Mouse (Mus musculus) frontal cortex, adult 2 months (tissue): Measurements from ENCODE around the gene Ptpre. TPM values are rescaled to one million over a fixed set of nuclear protein-coding genes. Genes with fewer than 3 reads are reported as not detected.

Experiments used
- DNase-seq, 2 experiments: peaks; one replicate each; pipeline ENCODE4 v3.0.0; 2022; ENCODE audit warnings: low spot score in 1 of 2; ENCODE audit errors: extremely low spot score in 1 of 2
- polyA plus RNA-seq: library from polyadenylated mRNA; depleted of rRNA; stranded (reverse); fragments of >200 nt; gene quantifications from 2 replicates; pipeline ENCODE4 v1.2.3, GENCODE M21; 2012

Ptpre gene
- polyA plus RNA-seq, 1 experiment: 12.6 TPM

DNA sequence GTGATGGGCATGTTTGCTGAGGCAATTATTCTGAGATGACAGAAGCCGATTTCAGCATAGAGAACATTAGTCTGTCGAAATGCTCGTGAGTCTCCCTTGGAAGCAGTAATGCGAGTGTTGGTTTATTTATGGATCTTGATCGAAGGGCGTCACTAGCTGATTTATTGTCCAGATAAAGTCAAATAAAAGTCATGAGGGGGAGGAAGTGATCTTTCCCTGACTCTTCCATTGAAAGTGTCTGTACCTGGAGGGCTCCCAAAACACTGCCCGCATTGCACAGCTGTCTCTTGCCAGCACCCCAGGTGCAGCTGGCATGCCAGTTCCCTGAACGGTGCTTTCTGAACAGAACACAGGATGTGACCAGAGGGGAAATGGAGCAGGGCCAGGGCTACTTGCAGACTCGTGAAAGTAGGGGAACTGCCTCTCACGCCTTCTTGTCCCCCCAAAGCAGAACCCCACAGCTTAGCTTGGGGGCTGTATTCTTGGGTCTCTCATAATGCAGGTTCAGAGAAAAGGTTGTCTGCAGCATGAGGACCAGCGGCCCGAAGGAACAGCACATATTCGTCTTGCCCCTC, 100.2 kb downstream of the Ptpre start:
- DNase-seq: no peak

DNA sequence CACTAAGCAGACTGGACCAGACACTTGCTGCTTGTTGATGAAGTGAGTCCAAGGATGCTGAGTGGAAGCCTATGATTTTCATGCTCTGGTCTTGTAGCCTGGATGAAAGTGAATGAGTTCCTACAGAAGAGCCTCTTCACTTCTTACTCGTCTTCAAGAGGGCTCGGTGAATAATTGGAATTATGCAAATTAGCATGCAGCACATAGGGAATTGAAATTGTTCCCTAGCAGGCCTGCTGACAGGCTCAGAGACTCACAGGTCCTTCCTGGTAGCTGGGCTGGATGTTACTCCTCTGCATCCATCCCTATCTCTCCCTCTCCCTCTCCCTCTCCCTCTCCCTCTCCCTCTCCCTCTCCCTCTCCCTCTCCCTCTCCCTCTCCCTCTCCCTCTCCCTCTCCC, 102.1 kb downstream of the Ptpre start:
- DNase-seq: no peak

DNA sequence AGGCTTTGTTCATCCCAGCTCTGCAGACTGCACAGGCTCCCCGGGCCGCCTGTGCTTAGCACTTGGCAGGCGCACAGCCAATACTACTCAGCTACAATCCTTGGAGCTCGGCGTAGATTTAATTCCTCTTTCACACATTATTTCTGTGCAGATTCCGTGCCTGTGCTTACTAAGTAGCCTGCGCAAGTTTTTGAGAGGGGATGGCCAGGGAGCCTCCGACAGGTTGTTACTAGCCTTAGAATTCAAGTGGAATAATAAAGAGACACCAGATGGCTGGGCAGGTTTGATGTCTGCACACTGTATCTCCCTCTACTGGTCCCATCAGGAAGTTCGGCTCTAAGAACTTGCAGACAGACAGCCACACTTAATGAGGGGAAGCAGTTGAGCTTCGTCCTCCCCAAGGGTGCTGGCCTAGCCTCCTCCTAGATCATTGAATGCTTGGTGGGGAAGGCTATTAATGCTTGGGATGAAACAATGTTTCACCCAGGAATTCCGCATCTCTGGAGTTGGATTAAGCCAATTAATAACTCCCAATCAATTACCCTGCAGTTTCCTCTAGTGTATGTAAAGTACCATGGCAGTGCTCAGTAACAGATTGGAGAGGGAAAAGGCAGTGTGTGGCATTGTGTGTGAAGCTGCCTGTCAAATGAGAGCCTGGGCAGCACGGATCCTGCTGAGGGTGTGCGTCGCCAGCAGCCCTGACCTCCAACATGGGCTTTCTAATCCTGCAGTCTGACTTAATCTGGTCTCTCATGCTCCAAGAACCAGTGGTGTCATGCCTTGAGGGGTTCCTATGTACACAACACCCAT, 104.6 kb downstream of the Ptpre start:
- peak; percentile 61 to 82 for DNase-seq

DNA sequence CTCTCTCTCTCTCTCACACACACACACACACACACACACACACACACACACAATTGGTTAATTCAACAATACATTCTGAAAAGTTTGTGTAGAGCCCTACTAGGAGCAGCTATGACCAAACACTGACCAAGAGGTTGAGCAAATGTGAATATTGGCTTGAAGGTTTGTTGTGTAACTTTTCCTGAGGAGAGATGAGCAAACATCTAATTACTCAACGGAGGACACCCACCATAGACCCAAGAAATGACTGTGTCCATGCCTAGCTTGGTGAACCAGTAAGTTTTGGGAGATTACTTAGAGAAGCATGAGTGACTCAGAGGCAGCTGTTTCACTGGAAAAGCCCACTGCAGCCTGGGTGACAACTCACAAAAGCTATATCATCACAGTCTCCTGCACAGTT, 107.2 kb downstream of the Ptpre start:
- DNase-seq: no peak

DNA sequence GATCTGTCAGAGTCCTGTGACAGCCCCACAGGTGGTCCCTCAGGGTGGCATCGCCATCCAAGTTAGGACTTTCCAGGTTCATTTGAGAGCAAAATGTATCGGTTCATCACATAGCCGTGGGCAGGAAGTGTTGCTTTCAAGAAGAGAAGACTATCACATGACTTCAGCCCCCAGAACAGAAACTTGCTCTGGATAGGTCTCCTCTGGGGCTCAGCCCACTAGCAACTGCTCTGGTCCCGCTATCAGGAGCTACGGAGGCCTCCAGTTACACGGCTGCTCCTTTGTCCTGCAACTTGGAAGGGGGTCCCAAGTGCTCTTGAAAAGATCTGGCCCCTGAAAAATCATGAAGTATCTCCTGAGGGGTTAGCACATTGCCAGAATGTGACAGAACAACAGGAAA, 109.7 kb downstream of the Ptpre start:
- DNase-seq: no peak

DNA sequence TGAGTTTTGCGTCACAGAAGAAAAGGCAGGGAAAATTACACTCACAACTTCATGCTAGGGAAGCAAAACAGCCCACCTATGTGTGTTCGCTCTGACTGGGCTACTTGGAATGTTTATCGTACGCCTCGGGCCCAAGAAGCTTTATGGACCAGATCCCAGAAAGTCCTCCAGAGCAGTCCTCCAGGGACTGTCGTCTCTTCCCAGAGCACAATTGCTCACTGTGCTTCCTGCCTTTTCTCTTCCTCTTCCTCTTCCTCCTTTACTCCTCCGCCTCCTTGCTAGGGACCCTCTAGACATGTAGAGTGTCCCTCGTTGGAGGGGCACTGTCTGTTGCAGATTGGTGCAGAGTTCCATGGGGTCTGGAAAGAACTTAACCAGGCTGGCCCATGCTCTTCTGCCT, 111.5 kb downstream of the Ptpre start:
- no peak for DNase-seq

DNA sequence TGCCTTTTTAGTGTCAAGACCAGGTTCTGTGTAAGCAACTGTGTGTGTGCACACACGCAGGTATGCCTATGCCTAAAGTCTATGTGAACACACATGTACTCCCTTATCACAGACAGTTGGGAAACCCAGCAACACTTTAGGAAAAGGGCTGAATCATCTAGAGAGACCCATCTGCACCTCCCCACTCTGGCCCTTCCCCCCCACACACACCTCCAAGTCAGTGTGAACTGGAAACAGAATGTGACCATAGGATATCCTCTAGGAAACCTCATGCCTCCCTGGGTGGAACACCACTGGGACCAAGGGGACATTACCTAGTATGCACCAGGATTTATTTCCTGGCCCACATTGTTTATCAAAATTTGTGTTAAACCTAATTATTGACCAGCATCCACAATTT, 112.0 kb downstream of the Ptpre start:
- no peak for DNase-seq

DNA sequence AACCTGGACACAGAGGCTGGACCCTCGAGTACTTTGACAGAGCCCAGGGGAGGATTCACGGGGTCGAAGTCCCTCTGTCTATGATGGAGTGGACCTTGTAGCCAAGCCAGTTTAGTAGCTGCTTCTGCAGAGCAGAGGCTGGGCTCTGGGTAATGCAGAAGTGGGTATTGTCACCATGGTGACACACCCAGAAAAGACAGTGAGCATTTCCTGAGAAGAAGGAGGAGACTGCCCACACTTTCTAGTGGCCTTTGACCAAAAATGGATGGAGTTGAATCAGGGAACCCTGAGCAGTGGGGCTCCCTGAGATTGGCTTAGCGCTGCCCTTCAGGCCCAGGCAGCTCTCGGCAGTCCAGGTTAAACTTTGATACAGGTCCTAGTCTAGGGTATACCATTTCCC, 112.8 kb downstream of the Ptpre start:
- peak in 1 of 2 experiments; percentile 26 for DNase-seq

DNA sequence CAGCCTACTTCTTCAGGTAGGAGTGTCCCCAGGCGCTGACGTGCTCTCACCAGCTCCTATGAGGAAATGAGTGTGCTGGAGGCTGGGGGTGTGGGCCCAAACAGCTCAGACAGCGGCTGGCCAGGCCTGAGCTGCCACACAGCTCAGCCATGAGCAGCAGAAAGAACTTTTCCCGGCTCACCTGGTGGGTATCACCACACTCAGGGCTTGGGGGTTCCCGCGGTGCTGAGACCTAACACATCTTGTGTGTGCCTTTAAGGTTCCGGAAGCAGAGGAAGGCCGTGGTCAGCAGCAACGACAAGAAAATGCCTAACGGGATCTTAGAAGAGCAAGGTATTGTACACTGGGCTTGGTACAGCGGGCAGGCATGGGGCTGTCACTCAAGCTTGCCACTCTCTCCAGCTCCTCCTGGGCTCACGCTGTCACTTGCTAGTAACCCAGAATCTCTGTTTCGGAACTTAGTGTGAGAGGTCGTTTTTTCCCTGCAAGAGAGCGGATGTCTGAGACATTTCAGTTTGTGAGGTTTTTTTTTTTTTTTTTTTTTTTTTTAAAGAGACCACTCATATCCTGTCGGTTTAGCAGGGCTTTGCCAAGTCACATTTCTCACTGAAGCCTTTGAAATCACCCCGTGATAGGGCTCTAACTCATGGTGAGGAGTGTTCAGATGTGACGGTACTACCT, 114.7 kb downstream of the Ptpre start:
- no peak for DNase-seq

DNA sequence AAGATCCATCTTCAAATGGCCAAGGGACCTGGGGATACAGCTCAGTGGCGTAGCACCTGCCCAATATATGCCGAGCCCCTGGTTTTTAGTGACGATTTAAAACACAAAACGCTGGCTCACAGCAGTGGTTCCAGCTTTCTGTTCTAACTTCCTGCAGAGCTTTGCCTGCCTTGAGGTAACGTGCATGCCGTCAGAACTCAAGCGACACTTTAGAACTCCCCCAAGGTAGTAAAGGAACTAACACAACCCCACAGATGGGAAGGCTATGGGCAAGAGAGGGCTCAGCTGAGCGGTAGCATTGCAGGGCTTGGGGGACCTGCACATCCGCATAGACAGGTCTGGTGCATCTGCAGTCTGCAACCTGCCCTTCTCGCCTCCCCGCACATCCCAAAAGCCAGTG, 115.5 kb downstream of the Ptpre start:
- DNase-seq: no peak

DNA sequence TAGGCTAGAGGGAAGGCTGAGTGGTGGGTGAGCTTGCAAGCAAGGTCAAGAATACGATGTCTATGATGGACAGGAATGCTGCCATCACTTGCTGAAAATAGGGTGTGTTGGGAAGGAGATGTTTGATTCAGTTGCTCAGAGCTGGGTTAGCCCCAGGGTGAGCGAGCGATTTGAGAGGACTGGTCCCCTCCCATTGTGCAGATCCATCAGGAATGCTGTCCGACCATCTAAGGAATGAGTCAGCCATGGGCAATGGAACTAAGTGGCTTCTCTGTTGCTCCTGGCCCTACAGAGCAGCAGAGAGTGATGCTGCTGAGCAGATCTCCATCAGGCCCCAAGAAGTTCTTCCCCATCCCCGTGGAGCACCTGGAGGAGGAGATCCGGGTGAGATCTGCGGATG, 116.3 kb downstream of the Ptpre start:
- DNase-seq: no peak

DNA sequence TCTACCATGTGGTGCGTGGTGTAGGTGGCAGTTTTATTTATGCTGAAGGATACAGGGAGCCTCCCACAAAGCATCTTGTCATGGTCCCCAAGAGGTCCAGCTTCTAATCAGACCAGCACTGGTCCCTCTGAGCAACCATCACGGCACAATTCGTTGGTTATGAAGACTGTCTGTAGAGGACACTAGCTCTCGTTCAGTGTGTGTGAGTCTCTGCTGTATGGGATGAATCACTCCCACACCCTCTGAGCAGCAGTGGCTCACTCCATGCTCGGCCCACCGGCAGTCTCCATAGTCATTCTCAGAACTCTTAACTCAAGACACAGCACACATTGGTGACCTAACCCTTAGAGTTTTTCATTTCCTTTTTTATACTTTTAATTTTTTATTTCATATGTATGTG, 117.0 kb downstream of the Ptpre start:
- no peak for DNase-seq

DNA sequence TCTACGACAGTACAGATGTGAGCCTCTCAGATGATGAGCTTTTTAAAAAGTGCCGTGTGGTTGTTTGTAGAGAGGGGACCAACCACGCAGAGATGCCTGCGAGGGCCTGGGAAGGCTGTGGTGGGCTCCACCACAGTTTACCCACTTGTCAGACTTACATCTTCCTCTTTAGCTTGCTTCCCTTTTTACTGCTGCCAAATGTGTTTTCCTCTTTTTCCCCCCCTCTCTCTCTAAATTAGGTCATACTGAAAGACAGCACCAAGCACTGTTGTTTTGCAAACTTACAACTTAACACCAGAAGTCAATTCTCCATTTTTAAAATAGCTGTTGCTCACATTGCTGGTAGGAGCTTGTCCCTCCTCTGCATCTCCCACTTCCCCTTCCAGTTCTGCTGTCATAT, 117.8 kb downstream of the Ptpre start:
- no peak for DNase-seq

DNA sequence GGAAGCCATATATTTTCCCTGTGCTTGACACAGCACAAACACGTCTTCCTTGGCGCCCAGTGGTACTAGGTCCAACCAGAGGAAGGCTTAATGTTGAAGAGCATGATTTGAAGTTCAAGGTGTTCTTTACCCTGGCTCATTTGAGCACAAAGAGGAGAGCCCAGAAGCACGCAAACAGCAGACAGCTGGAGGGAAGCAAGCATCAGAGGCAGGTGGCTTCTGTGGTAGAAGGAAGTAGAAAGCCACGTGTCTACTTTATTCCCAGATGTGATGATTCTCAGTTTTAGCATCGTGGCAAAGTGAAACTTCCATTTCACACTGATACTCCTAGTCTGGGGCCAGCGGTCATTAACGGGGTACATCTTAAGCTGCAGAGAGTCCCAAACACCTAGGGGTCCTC, 120.9 kb downstream of the Ptpre start:
- no peak for DNase-seq

DNA sequence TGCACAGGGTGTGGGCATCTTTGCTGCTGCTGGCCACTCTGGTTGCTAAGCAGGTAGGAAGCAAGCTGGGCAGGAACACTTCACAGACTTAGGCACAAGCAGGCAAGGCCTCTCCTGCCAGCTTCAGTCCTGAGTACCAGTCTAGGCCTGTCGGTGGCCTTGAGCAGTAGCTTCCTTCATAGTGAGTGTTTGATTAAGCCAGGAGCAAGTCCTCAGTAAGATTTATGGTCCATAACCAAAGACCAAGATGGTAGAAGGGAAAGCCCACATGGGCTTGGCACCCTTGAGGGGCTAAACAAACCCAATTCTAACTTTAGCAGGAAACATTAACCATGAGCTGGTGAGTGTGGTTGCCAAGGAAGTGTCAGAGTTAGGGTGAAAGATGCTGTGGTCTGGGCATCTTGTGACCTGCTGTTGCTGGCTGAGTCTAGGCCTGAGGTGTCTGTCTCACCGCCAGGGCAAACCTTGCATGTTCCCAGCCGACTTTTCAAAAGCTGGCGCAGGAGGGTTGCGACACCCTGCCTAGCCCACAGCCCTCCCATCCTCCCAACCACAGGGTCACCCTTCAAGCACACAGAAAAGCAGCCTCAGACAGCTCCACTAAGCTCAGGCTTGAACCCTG, 122.1 kb downstream of the Ptpre start:
- no peak for DNase-seq

DNA sequence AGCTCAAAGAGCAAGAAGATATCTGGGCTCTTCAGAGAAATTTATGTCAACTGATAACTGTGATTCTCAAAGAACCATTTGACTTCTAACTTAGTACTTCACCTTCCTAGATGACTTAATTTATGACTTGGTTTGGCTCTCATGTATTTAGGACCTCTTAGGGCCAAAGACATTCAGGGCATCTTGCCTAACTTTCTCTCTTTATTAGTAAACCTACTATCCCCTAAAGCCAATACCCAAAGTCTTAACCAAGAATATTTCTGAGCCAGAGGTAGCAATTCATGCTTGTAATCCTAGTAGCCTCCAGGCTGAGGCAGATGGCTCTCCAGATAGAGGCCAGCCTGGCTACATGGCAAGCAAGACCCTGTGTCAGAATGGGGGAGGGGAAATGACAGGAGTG, 123.0 kb downstream of the Ptpre start:
- DNase-seq: no peak

DNA sequence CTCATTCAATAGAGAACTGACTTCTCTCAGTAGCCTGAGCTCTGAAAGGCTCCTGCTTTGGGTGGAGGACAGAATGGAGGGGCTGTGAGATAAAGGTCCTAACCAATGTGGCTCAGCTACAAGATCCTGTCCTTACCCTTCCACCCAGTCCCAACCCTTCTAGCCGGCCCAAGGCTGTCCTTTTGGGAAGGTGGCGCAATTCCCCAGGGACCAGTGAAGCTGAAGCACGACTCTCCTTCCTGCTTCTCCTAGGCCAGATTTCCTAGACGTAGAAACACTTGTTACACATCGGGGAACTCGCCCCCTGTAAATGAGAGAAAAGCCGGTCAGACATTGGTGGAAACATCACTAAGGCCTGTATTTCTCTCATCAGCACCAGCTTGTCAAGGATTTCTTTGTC, 126.9 kb downstream of the Ptpre start:
- DNase-seq: no peak

DNA sequence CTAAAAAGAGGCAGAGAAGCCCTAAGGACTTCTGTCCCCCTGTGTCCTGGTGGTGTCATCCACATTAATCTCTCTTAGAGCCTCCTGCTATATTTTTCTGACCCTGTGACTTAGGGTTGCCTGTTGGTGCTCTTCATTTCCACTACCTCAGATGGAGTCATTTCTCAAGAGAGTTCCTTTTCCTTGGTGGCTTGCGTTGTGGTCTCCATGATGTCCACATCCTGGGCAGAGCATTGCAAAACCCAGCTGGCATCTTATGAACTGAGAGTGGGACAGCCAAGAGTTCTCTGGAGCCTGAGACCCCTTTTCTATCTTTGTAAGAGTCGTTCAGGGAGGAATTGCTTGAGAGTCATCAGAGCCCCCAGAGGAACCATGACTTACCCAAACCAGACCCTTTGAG, 129.0 kb downstream of the Ptpre start:
- no peak for DNase-seq

DNA sequence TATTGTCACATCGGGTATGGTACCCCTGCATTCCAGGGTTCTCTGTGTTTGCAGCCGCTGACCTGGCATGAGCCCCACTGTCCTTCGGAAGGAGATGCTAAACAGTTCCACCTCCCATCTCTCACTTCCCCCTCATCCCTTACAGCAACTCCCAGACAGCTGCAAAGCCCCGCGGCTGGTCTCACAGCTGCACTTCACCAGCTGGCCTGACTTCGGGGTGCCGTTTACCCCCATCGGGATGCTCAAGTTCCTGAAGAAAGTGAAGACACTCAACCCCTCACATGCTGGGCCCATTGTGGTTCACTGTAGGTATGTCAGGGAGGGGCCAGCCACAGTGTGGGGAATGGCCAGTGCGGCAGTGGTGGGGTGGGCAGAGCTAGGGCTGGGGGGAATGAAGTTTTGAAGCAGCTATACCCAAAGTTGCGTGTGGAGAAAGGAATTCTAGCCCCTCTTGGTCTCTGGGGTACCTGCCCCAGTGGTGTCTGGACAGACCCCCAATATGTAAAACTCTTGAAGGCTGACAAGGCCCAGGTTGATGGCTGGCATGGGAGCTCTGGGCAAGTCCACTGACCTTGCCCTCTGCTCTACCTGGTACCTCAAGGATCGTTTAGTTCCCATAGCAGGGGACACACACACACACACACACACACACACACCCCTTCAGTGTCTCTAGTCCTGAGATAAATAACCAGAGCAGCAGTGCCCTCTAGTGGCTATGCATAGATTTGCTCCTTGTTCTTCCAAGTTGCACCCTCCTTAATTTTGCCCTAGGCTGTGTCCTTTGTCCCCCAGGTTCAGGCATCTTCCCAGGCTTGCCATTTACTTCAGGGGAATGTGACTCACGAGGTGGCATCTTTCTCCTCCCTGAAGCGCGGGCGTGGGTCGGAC, 131.8 kb downstream of the Ptpre start:
- peak in 1 of 2 experiments; percentile 82 for DNase-seq

DNA sequence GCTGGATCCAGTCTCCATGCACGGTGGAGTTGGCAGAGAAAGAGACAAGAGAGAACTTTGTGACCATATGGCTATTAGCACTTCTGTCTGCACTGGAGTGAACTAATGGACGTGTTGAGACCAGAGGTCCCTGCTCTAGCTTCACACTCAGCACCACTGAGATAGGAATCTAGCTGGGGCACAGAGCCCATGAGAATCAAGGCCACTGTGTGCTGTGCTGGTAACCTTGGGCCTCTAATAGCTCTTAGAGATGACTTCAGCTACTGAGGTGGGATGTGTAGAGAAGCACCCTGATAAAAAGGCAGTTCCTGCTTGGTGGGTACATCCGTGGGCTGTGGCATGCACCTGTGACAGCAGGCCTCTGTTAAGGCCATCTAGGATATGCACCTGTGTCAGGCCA, 136.3 kb downstream of the Ptpre start:
- no peak for DNase-seq

DNA sequence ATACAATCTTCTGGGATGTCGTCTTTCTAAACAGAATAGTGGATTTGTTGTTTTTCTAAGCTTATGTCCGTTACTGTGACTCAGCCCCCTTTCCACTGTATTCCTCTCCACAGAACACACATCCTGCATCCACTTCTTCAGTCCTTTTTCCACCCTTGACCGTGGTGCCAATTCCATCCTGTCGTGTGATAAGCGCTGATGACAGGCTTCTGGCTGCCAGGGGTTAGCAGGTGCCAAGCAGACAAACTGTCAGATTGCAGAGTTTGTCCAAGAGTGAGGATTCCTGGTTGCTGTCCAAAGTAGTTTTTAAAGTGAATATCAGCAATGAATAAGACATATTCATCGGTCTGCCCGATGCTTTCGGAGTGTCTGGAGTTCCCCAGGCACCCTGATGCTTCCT, 139.4 kb downstream of the Ptpre start:
- DNase-seq: no peak
